Mouse (Mus musculus) neural tube, embryonic 11.5 days (tissue): ENCODE measurements around the gene Syne3. TPM values are rescaled to one million over a fixed set of nuclear protein-coding genes. Genes with fewer than 3 reads are reported as not detected.

Experiments
- ATAC-seq: fragments of 200-750 bp; cut with Nextera tagmentation; 2 replicates; pipeline ENCODE4 v1.8.0; 2017; ENCODE audit warnings: moderate number of reproducible peaks, mild to moderate bottlenecking, moderate TSS enrichment, moderate library complexity; ENCODE audit not compliant: insufficient read depth, low FRiP score, low TSS enrichment
- DNase-seq: peaks from one replicate; pipeline ENCODE4 v3.0.0-alpha.2; 2015; ENCODE audit warnings: low spot score
- H3K27ac ChIP-seq: fragments of 300-500 bp; sonication (generic); 2 replicates; pipeline ENCODE4 v1.5.1; 2014; ENCODE audit warnings: low read depth, mild to moderate bottlenecking, low read length
- H3K27me3 ChIP-seq: fragments of 300-500 bp; sonication (generic); 2 replicates; pipeline ENCODE4 v1.6.1; 2014; ENCODE audit warnings: mild to moderate bottlenecking, low read length, mixed read lengths; ENCODE audit not compliant: control insufficient read depth, insufficient read depth
- H3K36me3 ChIP-seq: fragments of 300-500 bp; sonication (generic); 2 replicates; pipeline ENCODE4 v1.6.1; 2014; ENCODE audit warnings: mild to moderate bottlenecking, low read length, moderate library complexity, mixed read lengths; ENCODE audit not compliant: control insufficient read depth, insufficient read depth
- H3K4me1 ChIP-seq: fragments of 300-500 bp; sonication (generic); 2 replicates; pipeline ENCODE4 v1.6.1; 2014; ENCODE audit warnings: low read length, mixed read lengths; ENCODE audit not compliant: control insufficient read depth, insufficient read depth
- H3K4me2 ChIP-seq: fragments of 300-500 bp; sonication (generic); 2 replicates; pipeline ENCODE4 v1.6.1; 2014; ENCODE audit warnings: low read depth, mild to moderate bottlenecking, moderate library complexity
- H3K4me3 ChIP-seq: fragments of 300-500 bp; sonication (generic); 2 replicates; pipeline ENCODE4 v1.5.1; 2014; ENCODE audit warnings: low read depth, low read length
- H3K9ac ChIP-seq: fragments of 300-500 bp; sonication (generic); 2 replicates; pipeline ENCODE4 v1.6.1; 2014; ENCODE audit warnings: mild to moderate bottlenecking, low read length
- H3K9me3 ChIP-seq: fragments of 300-500 bp; sonication (generic); 2 replicates; pipeline ENCODE4 v1.6.1; 2016; ENCODE audit warnings: low read length; ENCODE audit not compliant: control insufficient read depth
- WGBS: fragments of 180-500 bp; shearing (Covaris S2); extraction: QIAGEN DNeasy Blood & Tissue Kit; methylation state at CpG from one replicate; pipeline ENCODE4 v1.1.7; 2014; 5-methylcytosine and 5-hydroxymethylcytosine counted together
- polyA plus RNA-seq: library from polyadenylated mRNA; unstranded; fragments of >200 nt; fragmentation: Nextera tagmentation; extraction: Ambion mirVana; gene quantifications from 2 replicates; pipeline ENCODE4 v1.2.1, GENCODE M21; 2014

Gene Syne3
- polyA plus RNA-seq, 1 experiment from 2014 or later, result 0.05 TPM

- 77% methylated on average over 22 of the region's 22 CpGs for WGBS
- DNase-seq (no peak), ATAC-seq (no peak)
- Histone ChIP-seq H3K27ac (no peak overlapping the region), H3K9me3 (no peaks in the 10 kb centered on the region), H3K9ac (no peak overlapping the region), H3K4me2 (no peak overlapping the region), H3K4me1 (peaks cover 7% of the 10 kb centered on the region), H3K27me3 (peaks cover 23% of the 10 kb centered on the region), H3K4me3 (no peak overlapping the region), H3K36me3 (no peaks in the 10 kb centered on the region)
These were observed 4.5 kb downstream of the Syne3 start for GRCm38 (mm10) chr12:105004956-105005714.

- H3K9me3 ChIP-seq, result no peaks in the 10 kb centered on the region
- DNase-seq, result no peak
- no peak overlapping the region for H3K27ac ChIP-seq
- no peak for ATAC-seq
- H3K4me1 ChIP-seq, result peaks cover 2% of the 10 kb centered on the region; the same call in 1 of the 2 replicates
- WGBS, result 73% methylated on average over 3 of the region's 3 CpGs
- H3K36me3 ChIP-seq, result no peaks in the 10 kb centered on the region
- H3K4me2 ChIP-seq, result no peak overlapping the region
- H3K27me3 ChIP-seq, result peaks cover 9% of the 10 kb centered on the region
- H3K9ac ChIP-seq, result no peak overlapping the region
- no peak overlapping the region for H3K4me3 ChIP-seq
These were observed 5.9 kb downstream of the Syne3 start for GRCm38 (mm10) chr12:105003715-105004114.

- H3K27me3 ChIP-seq, result peaks cover 4% of the 10 kb centered on the region
- H3K9me3 ChIP-seq, result no peaks in the 10 kb centered on the region
- H3K4me3 ChIP-seq, result no peak overlapping the region
- ATAC-seq (no peak), DNase-seq (no peak)
- H3K4me2 ChIP-seq, result no peak overlapping the region
- WGBS, result 38% methylated on average over 9 of the region's 9 CpGs
- H3K9ac ChIP-seq, result no peak overlapping the region
- no peaks in the 10 kb centered on the region for H3K36me3 ChIP-seq
- no peak overlapping the region for H3K27ac ChIP-seq
- H3K4me1 ChIP-seq, result no peaks in the 10 kb centered on the region; the same call in 1 of the 2 replicates
These were observed 6.5 kb downstream of the Syne3 start for GRCm38 (mm10) chr12:105003158-105003557.

DNA sequence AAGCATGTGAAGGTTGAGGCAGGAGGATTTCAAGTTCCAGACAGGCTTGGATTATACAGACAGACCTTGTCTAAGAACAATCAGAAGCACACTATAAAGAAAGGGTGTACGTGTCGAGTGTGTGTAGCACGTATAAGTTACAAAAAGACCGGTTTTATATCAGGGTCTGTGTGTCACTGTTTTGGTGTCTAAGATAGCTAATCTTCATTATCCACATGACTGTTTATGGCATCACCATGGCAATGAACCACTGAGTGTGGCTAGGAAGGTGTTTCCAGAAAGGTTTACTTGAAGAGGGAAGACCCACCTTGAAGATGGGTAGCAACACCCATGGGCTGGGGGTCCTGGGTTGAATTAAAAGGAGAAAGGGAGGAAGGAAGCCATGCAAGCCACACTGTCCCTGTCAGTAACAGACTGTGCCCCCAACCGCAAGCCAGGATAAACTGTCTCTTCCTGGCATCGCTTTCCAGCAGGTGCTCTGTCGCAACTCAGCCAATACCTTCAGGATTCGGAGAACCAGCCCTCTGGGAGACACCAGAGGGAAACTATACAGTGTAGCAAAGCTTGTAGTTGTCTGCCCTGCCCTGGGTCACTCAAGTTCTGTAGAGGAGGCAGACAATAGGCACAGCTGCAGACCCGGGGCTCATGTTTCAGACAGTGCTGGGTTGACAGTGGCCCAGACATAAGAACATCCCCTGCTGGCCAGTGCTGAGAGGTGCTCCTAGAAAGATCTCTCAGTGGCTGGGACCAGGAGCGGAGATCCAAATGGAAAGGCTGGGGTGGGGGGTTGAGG lies 7.1 kb downstream of the Syne3 start:
- Histone ChIP-seq H3K9ac (no peak overlapping the region), H3K27me3 (peaks cover 1% of the 10 kb centered on the region), H3K4me3 (no peak overlapping the region), H3K36me3 (no peaks in the 10 kb centered on the region), H3K9me3 (no peaks in the 10 kb centered on the region), H3K4me2 (no peak overlapping the region), H3K27ac (no peak overlapping the region), H3K4me1 (no peaks in the 10 kb centered on the region; the same call in 1 of the 2 replicates)
- ATAC-seq (no peak), DNase-seq (peak; percentile 36)
- WGBS, result 73% methylated on average over 10 of the region's 10 CpGs

- no peak overlapping the region for H3K27ac ChIP-seq
- no peaks in the 10 kb centered on the region for H3K27me3 ChIP-seq
- DNase-seq, result no peak
These were observed 8.3 kb downstream of the Syne3 start for GRCm38 (mm10) chr12:105001317-105001716.

GRCm38 (mm10) chr12:105000487-105001283 lies 8.9 kb downstream of the Syne3 start:
- H3K27ac ChIP-seq, result no peak overlapping the region
- no peaks in the 10 kb centered on the region for H3K36me3 ChIP-seq
- ATAC-seq, result no peak
- no peak overlapping the region for H3K4me2 ChIP-seq
- H3K9ac ChIP-seq, result no peak overlapping the region
- no peak overlapping the region for H3K4me3 ChIP-seq
- no peaks in the 10 kb centered on the region for H3K27me3 ChIP-seq
- no peak for DNase-seq
- WGBS, result 80% methylated on average over 9 of the region's 9 CpGs
- no peaks in the 10 kb centered on the region for H3K9me3 ChIP-seq
- H3K4me1 ChIP-seq, result no peaks in the 10 kb centered on the region; the same call in 1 of the 2 replicates

More at GRCm38 (mm10) chr12:105001317-105001716, 8.3 kb downstream of the Syne3 start:
- no peaks in the 10 kb centered on the region for H3K36me3 ChIP-seq
- 87% methylated on average over 9 of the region's 9 CpGs for WGBS
- no peak overlapping the region for H3K4me3 ChIP-seq
- H3K9ac ChIP-seq, result no peak overlapping the region
- no peaks in the 10 kb centered on the region for H3K9me3 ChIP-seq
- no peak overlapping the region for H3K4me2 ChIP-seq
- no peak for ATAC-seq
- no peaks in the 10 kb centered on the region; the same call in 1 of the 2 replicates for H3K4me1 ChIP-seq

DNA sequence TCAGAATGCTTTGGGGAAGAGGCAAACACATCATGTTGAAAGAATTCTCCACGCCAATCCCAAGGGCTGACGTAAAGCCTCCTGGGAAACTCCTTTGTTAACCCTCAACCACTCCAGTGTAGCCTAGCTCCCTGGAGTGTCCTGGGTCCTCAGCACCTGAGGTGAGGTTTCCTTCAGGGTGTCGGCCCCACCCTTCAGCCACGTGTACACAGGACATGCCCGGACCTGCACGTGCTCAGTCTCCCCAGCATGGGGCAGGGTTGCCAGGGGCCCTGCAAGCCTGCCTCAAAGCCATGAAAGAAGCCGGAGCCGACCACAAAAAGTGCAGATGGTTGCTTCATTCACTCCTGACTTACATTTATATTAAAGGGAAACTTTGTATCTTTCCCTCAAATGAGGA lies 10.4 kb downstream of the Syne3 start:
- ATAC-seq, result no peak
- Histone ChIP-seq H3K9ac (no peak overlapping the region), H3K36me3 (no peaks in the 10 kb centered on the region), H3K27me3 (no peaks in the 10 kb centered on the region), H3K4me3 (no peak overlapping the region), H3K27ac (no peak overlapping the region), H3K4me2 (no peak overlapping the region), H3K4me1 (no peaks in the 10 kb centered on the region; the same call in 1 of the 2 replicates), H3K9me3 (no peaks in the 10 kb centered on the region)
- 69% methylated on average over 8 of the region's 8 CpGs for WGBS
- no peak for DNase-seq

GRCm38 (mm10) chr12:104998541-104998940 lies 11.1 kb downstream of the Syne3 start:
- Histone ChIP-seq H3K36me3 (no peaks in the 10 kb centered on the region), H3K27ac (no peak overlapping the region), H3K27me3 (no peaks in the 10 kb centered on the region), H3K9me3 (no peaks in the 10 kb centered on the region), H3K9ac (no peak overlapping the region), H3K4me2 (no peak overlapping the region), H3K4me3 (no peak overlapping the region), H3K4me1 (no peaks in the 10 kb centered on the region; the same call in 1 of the 2 replicates)
- DNase-seq, result no peak
- 83% methylated on average over 6 of the region's 6 CpGs for WGBS
- ATAC-seq, result no peak
